Mouse (Mus musculus) MEL (cell line): ENCODE measurements around the gene Kcnj3. TPM values are rescaled to one million over a fixed set of nuclear protein-coding genes. Genes with fewer than 3 reads are reported as not detected.

Experiments used
- DNase-seq: peaks from one replicate; pipeline ENCODE4 v3.0.0; 2011; ENCODE audit warnings: low read depth, low spot score
- H3K27ac ChIP-seq: 2 replicates; pipeline ENCODE4 v1.5.1; 2012; ENCODE audit warnings: low read depth, mild to moderate bottlenecking, control low read depth, low read length, moderate library complexity; ENCODE audit not compliant: control insufficient read depth
- H3K27me3 ChIP-seq, 2 experiments: fragments of 150-350 bp in 1 of 2; sonication (generic) in 1 of 2; 2 replicates each; pipeline ENCODE4 v1.6.1; 2012; ENCODE audit warnings: low read length in 2 of 2, mild to moderate bottlenecking in 2 of 2, improper control_type of control experiment in 1 of 2, moderate library complexity in 1 of 2; ENCODE audit not compliant: insufficient read depth in 2 of 2, control insufficient read depth in 1 of 2
- H3K36me3 ChIP-seq, 2 experiments: 2 replicates each; pipeline ENCODE4 v1.6.1; 2012 to 2014; ENCODE audit warnings: low read length in 2 of 2, improper control_type of control experiment in 1 of 2, inconsistent platforms in 1 of 2, mild to moderate bottlenecking in 1 of 2; ENCODE audit not compliant: insufficient read depth in 2 of 2, control insufficient read depth in 1 of 2
- H3K4me1 ChIP-seq, 2 experiments: fragments of 150-350 bp in 1 of 2; sonication (generic) in 1 of 2; 2 replicates each; pipeline ENCODE4 v1.6.1; 2012; ENCODE audit warnings: low read length in 2 of 2, improper control_type of control experiment in 1 of 2, mild to moderate bottlenecking in 1 of 2; ENCODE audit not compliant: insufficient read depth in 2 of 2, control insufficient read depth in 1 of 2
- H3K4me3 ChIP-seq, 2 experiments: fragments of 150-350 bp in 1 of 2; sonication (generic) in 1 of 2; 2 replicates each; pipeline ENCODE4 v1.5.1; 2012; ENCODE audit warnings: low read depth in 2 of 2, low read length in 2 of 2, mild to moderate bottlenecking in 2 of 2, moderate library complexity in 2 of 2, control low read depth in 1 of 2, improper control_type of control experiment in 1 of 2; ENCODE audit not compliant: control insufficient read depth in 1 of 2, insufficient read depth in 1 of 2
- H3K79me2 ChIP-seq: 2 replicates; pipeline ENCODE4 v1.6.1; 2012; ENCODE audit warnings: mild to moderate bottlenecking, low read length, moderate library complexity; ENCODE audit not compliant: control insufficient read depth, poor library complexity, insufficient read depth
- H3K9ac ChIP-seq: 2 replicates; pipeline ENCODE4 v1.6.1; 2012; ENCODE audit warnings: low read depth, mild to moderate bottlenecking, control low read depth, low read length, moderate library complexity; ENCODE audit not compliant: control insufficient read depth, poor library complexity, severe bottlenecking
- H3K9me3 ChIP-seq: fragments of 150-350 bp; sonication (generic); replicated peaks from 2 replicates; pipeline ENCODE4 v1.6.1; 2012; ENCODE audit warnings: mild to moderate bottlenecking, low read length, improper control_type of control experiment, moderate library complexity; ENCODE audit not compliant: insufficient read depth
- CHD1 ChIP-seq: IDR thresholded peaks from 2 replicates; pipeline ENCODE4 v1.6.1; 2012; ENCODE audit warnings: low read depth, mild to moderate bottlenecking, inconsistent platforms, low read length, improper control_type of control experiment
- CHD2 ChIP-seq: IDR thresholded peaks from 2 replicates; pipeline ENCODE4 v1.6.1; 2011; ENCODE audit warnings: low read length, improper control_type of control experiment
- ELF1 ChIP-seq: IDR thresholded peaks from 2 replicates; pipeline ENCODE4 v1.6.1; 2014; ENCODE audit warnings: low read depth, mild to moderate bottlenecking, inconsistent platforms, low read length, improper control_type of control experiment, moderate library complexity
- EP300 ChIP-seq, 2 experiments: IDR thresholded peaks; 2 replicates each; pipeline ENCODE4 v1.6.1; 2011; ENCODE audit warnings: improper control_type of control experiment in 2 of 2, low read length in 2 of 2, low read depth in 1 of 2, mild to moderate bottlenecking in 1 of 2
- ETS1 ChIP-seq: IDR thresholded peaks from 2 replicates; pipeline ENCODE4 v1.6.1; 2012; ENCODE audit warnings: low read depth, mild to moderate bottlenecking, inconsistent platforms, low read length, improper control_type of control experiment, moderate library complexity
- GABPA ChIP-seq: IDR thresholded peaks from 2 replicates; pipeline ENCODE4 v1.6.1; 2012; ENCODE audit warnings: low read depth, mild to moderate bottlenecking, inconsistent platforms, low read length, improper control_type of control experiment, moderate library complexity
- GATA1 ChIP-seq: IDR thresholded peaks from 2 replicates; pipeline ENCODE4 v1.6.1; 2011; ENCODE audit warnings: low read depth, low read length, improper control_type of control experiment
- JUND ChIP-seq: IDR thresholded peaks from 2 replicates; pipeline ENCODE4 v1.6.1; 2011; ENCODE audit warnings: low read depth, mild to moderate bottlenecking, improper control_type of control experiment, low read length
- MAFK ChIP-seq: IDR thresholded peaks from 2 replicates; pipeline ENCODE4 v1.6.1; 2011; ENCODE audit warnings: low read depth, mild to moderate bottlenecking, low read length, improper control_type of control experiment, borderline replicate concordance
- MAZ ChIP-seq: IDR thresholded peaks from 2 replicates; pipeline ENCODE4 v1.6.1; 2012; ENCODE audit warnings: low read depth, mild to moderate bottlenecking, inconsistent platforms, low read length, improper control_type of control experiment
- MEF2A ChIP-seq: IDR thresholded peaks from 2 replicates; pipeline ENCODE4 v1.6.1; 2014; ENCODE audit warnings: low read depth, mild to moderate bottlenecking, inconsistent platforms, low read length, improper control_type of control experiment; ENCODE audit not compliant: poor library complexity, insufficient replicate concordance, severe bottlenecking; ENCODE audit errors: extremely low read depth
- MXI1 ChIP-seq: IDR thresholded peaks from 2 replicates; pipeline ENCODE4 v1.6.1; 2011; ENCODE audit warnings: mild to moderate bottlenecking, low read depth, low read length, improper control_type of control experiment
- MYB ChIP-seq: IDR thresholded peaks from 2 replicates; pipeline ENCODE4 v1.6.1; 2011; ENCODE audit warnings: mild to moderate bottlenecking, low read depth, low read length, improper control_type of control experiment
- MYC ChIP-seq: IDR thresholded peaks from 2 replicates; pipeline ENCODE4 v1.6.1; 2011; ENCODE audit warnings: low read depth, mild to moderate bottlenecking, low read length, improper control_type of control experiment, moderate library complexity
- NRF1 ChIP-seq: IDR thresholded peaks from 2 replicates; pipeline ENCODE4 v1.6.1; 2014; ENCODE audit warnings: low read depth, mild to moderate bottlenecking, inconsistent platforms, low read length, improper control_type of control experiment, moderate library complexity; ENCODE audit not compliant: poor library complexity, insufficient read depth, severe bottlenecking
- POLR2A ChIP-seq, 2 experiments: IDR thresholded peaks; 2 replicates each; pipeline ENCODE4 v1.6.1; 2011 to 2012; ENCODE audit warnings: low read length in 2 of 2, mild to moderate bottlenecking in 2 of 2, control low read depth in 1 of 2, improper control_type of control experiment in 1 of 2, low read depth in 1 of 2, moderate library complexity in 1 of 2; ENCODE audit not compliant: control insufficient read depth in 1 of 2, insufficient read depth in 1 of 2, poor library complexity in 1 of 2
- RAD21 ChIP-seq: IDR thresholded peaks from 2 replicates; pipeline ENCODE4 v1.6.1; 2011; ENCODE audit warnings: mild to moderate bottlenecking, low read depth, low read length, improper control_type of control experiment
- RCOR1 ChIP-seq: IDR thresholded peaks from 2 replicates; pipeline ENCODE4 v1.6.1; 2012; ENCODE audit warnings: low read depth, mild to moderate bottlenecking, inconsistent platforms, low read length, improper control_type of control experiment
- SMC3 ChIP-seq: IDR thresholded peaks from 2 replicates; pipeline ENCODE4 v1.6.1; 2011; ENCODE audit warnings: low read depth, low read length, improper control_type of control experiment
- TAL1 ChIP-seq: IDR thresholded peaks from 2 replicates; pipeline ENCODE4 v1.6.1; 2012; ENCODE audit warnings: mild to moderate bottlenecking, inconsistent platforms, low read length, moderate library complexity, mixed read lengths
- TBP ChIP-seq: IDR thresholded peaks from 2 replicates; pipeline ENCODE4 v1.8.0; 2011; ENCODE audit warnings: low read depth, low read length, improper control_type of control experiment
- TCF12 ChIP-seq: IDR thresholded peaks from 2 replicates; pipeline ENCODE4 v1.6.1; 2014; ENCODE audit warnings: low read depth, mild to moderate bottlenecking, inconsistent platforms, low read length, improper control_type of control experiment, moderate library complexity
- ZC3H11A ChIP-seq: IDR thresholded peaks from 2 replicates; pipeline ENCODE4 v1.6.1; 2012; ENCODE audit warnings: low read depth, mild to moderate bottlenecking, inconsistent platforms, low read length, improper control_type of control experiment
- polyA plus RNA-seq, 2 experiments: library from polyadenylated mRNA; stranded (reverse) in 1 of 2; unstranded in 1 of 2; fragments of >175 nt in 1 of 2; fragments of >200 nt in 1 of 2; gene quantifications; 2 replicates each; pipeline versions ENCODE4 v1.2.1 to v1.2.4; 2012; ENCODE audit warnings: low replicate concordance in 2 of 2, low read depth in 1 of 2; ENCODE audit not compliant: insufficient read length in 2 of 2, insufficient read depth in 1 of 2, missing spikeins in 1 of 2
- total RNA-seq: library from RNA; depleted of rRNA; stranded (reverse); fragments of 300-350 nt; gene quantifications from 2 replicates; pipeline ENCODE4 v1.2.3, GENCODE M21; 2012

The Kcnj3 gene
- total and polyA plus RNA-seq, 3 experiments: not detected

DNA sequence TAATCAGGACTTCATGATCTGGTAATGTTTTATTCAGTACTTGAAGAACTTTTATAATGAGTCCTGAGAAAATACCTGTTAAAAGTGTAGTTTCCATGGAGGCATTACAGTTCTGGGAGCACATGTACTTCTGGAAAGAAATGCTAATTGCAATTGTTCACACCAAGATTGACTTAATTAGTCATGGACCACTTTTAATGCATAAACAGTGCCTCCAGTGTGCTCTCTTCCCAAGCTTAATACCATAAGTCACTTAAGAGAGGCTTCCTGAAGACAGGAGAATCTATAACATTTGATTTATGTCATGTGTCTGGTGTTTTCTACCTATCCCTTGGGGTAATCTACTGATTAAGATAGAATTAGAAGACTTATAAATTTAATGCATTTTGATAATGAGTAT, 111.8 kb downstream of the Kcnj3 start:
- TF ChIP-seq ELF1: no peak
- no peak for TF ChIP-seq TCF12
- no peak for TF ChIP-seq NRF1
- no peak for TF ChIP-seq MXI1
- TF ChIP-seq TBP: no peak
- no peak for TF ChIP-seq SMC3
- no peak for TF ChIP-seq EP300 (IDR thresholded peaks at IDR 0.05; ENCODE audit: low read depth in 1 of 2, low read length in 2 of 2)
- TF ChIP-seq MEF2A: no peak
- TF ChIP-seq MYC: no peak
- DNase-seq: no peak
- no peak overlapping the region for H3K27ac ChIP-seq

GRCm38 (mm10) chr2:55558368-55558985, 122.7 kb downstream of the Kcnj3 start:
- Histone ChIP-seq H3K9ac (no peak overlapping the region), H3K9me3 (no peaks in the 10 kb centered on the region), H3K79me2 (no peaks in the 10 kb centered on the region), H3K27me3 (no peaks in the 10 kb centered on the region), H3K27ac (no peak overlapping the region), H3K36me3 (no peaks in the 10 kb centered on the region), H3K4me1 (no peaks in the 10 kb centered on the region), H3K4me3 (no peak overlapping the region)
- no peak for TF ChIP-seq JUND
- TF ChIP-seq TAL1: no peak
- TF ChIP-seq MYB: no peak
- TF ChIP-seq MAFK: no peak
- TF ChIP-seq ZC3H11A: no peak
- TF ChIP-seq CHD2: no peak
- TF ChIP-seq MYC: no peak
- no peak for TF ChIP-seq RAD21
- no peak for TF ChIP-seq ETS1
- TF ChIP-seq GATA1: no peak
- TF ChIP-seq RCOR1: no peak
- TF ChIP-seq GABPA: no peak
- TF ChIP-seq CHD1: no peak
- TF ChIP-seq MXI1: no peak
- no peak for TF ChIP-seq NRF1
- no peak for TF ChIP-seq MAZ
- TF ChIP-seq POLR2A (IDR thresholded peaks at IDR 0.05; ENCODE audit: control insufficient read depth in 1 of 2, insufficient read depth in 1 of 2, low read depth in 1 of 2, low read length in 2 of 2, poor library complexity in 1 of 2): no peak
- no peak for DNase-seq

More for the DNA sequence above, 111.8 kb downstream of the Kcnj3 start:
- Histone ChIP-seq H3K9ac (no peak overlapping the region), H3K4me3 (no peak overlapping the region), H3K9me3 (no peaks in the 10 kb centered on the region), H3K36me3 (no peaks in the 10 kb centered on the region), H3K27me3 (no peaks in the 10 kb centered on the region), H3K4me1 (no peaks in the 10 kb centered on the region), H3K79me2 (no peaks in the 10 kb centered on the region)
